Mouse (Mus musculus): ENCODE data around the gene Zfp933.
"Not testable (repeated sequence)": the region's sequence is repeated elsewhere in the genome, so short reads cannot be mapped to it uniquely, and the experiment has no call there.

Zfp933 gene

GRCm38 (mm10) chr4:147850776-147851175, 2.6 kb upstream of the Zfp933 start:
- DNase-seq (ENCODE audit: low spot score): no peak

DNA sequence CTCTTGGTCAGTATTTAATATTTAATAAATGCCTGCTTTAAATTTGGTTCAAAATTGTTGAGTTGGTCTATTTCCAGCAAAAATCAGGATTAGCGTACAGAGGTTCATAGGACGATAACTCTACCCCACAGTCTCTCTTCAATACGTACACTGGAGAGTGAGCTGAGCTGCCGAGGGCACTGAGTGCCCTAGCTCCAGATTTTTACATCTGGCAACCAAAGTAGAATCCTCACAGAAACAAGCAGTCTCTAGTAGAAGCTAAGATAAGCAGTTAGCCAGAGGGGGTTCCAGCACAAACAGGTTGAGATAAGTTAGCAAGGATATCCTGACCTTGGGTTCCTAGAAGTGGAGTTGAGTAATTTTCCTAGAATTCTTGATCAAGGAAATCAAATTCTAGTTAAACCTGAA, 422 bp upstream of the Zfp933 start:
- DNase-seq (ENCODE audit: low spot score): no peak

- no peak for DNase-seq (ENCODE audit: low spot score)
These were observed 5.3 kb downstream of the Zfp933 start for GRCm38 (mm10) chr4:147842871-147843270.

- not testable (repeated sequence) for DNase-seq (ENCODE audit: low spot score)
These were observed 8.9 kb downstream of the Zfp933 start for GRCm38 (mm10) chr4:147839282-147839681.

DNA sequence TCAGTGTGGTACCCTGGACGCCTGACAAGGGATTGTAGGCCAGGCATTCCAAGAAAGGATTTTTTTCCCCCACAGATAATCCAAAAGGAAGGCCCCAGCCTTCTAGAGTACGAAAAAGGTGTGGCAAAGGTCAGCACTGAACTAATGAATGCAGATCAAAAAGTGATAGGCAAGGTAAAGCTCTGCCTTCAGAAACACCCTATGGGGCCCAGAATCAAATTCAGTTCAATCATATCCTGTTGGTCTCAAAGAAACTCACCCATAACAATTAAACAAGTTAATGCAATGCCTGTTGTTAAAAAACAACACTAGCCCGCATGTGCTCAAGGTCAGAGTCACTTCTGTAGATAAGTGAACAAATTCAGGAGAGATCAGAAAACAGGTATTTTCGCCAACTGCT, 23.8 kb downstream of the Zfp933 start:
- DNase-seq (ENCODE audit: low spot score): no peak

DNA sequence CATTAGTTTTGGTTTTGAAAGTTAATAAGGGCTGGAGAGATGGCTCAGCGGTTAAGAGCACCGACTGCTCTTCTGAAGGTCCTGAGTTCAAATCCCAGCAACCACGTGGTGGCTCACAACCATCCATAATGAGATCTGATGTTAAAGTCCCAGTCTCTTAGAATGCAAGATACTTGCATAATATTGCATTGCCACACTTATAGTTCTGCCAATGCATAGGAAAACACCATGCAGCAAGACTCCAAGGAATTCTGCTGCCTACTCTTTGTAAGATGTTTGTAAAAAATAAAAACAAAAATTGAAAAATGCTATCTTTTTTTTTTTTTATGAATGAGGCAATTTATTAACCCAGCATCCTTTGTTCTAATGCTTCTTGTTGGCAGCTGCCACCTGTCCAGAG, 26.8 kb downstream of the Zfp933 start:
- DNase-seq (ENCODE audit: low spot score): not testable (repeated sequence)

DNA sequence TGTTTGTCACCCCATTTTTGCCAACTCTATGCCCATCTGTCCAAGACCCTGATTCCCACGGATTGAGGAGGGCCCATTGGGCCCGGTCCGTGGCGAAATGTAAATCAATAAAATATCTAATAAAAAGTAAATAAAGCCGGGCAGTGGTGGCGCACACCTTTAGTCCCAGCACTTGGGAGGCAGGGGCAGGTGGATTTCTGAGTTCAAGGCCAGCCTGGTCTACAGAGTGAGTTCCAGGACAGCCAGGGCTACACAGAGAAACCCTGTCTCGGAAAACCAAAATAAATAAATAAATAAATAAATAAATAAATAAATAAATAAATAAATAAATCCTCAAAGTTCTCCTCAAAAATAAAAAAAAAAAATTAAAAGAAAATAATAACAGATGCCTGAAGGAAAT, 28.5 kb downstream of the Zfp933 start:
- not testable (repeated sequence) for DNase-seq (ENCODE audit: low spot score)

DNA sequence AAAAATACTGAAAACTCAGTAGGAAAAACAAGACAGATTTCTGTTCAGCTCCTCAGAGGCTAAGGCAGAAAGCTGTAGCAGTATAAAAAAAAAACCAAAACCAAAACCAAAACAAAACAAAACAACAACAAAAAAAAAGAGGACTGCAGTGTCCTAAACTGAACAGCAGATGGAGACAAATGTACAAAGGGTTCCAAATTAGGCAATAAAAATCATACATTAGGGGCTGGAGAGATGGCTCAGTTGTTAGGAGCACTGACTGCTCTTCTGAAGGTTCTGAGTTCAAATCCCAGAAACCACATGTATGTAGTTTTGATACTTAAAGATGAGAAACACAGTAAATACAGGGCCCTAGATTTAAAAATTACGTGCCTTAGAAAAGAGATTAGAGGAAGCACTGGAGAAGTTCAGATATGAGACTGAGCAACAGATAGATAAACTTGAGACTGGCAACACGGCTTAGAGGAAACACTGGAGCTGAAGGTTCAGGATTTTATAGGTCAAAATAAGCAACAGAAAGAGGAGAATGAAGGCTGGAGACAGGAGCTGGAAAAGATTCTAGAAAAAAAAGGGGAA, 33.5 kb downstream of the Zfp933 start:
- no peak for DNase-seq (ENCODE audit: low spot score)

DNA sequence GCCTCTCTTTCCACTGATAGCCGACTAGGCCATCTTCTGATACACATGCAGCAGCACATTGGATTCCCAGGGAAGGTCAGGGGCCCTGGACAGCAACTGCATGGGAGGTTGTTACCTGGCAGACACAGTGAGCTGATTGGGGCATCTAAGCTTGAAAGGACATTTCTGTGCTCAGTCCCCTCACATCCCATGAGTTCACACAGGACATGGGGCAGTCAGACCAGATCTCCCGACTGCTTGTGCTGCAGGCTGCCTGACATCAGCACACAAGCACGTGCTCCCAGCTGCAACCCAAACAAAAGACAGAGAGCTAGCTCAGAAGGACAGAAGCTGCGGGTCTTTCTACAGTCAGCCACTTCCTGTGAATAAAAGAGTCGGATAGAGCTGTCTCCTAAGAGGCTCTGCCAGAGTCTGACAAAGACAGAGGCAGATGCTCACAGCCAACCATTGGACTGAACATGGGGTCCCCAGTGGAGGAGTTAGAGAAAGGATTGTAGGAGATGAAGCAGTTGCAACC, 34.9 kb downstream of the Zfp933 start:
- DNase-seq (ENCODE audit: low spot score): no peak

DNA sequence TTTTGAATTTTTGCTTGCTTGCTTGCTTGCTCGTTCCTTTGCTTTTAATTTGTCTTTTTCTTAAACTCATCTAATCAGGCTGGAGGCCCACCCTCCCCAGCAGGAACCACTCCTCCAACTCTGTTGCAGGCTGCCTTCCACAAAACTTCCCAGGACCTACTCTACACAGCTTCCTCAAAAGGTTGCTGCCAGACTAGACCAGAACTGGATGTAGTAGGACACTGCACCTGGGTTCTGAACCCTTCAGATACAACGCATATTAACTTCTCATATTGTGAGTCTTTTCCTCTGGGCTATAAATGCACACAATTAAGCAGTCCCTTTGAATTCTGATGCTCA, 38.2 kb downstream of the Zfp933 start:
- DNase-seq (ENCODE audit: low spot score): peak; percentile 6

DNA sequence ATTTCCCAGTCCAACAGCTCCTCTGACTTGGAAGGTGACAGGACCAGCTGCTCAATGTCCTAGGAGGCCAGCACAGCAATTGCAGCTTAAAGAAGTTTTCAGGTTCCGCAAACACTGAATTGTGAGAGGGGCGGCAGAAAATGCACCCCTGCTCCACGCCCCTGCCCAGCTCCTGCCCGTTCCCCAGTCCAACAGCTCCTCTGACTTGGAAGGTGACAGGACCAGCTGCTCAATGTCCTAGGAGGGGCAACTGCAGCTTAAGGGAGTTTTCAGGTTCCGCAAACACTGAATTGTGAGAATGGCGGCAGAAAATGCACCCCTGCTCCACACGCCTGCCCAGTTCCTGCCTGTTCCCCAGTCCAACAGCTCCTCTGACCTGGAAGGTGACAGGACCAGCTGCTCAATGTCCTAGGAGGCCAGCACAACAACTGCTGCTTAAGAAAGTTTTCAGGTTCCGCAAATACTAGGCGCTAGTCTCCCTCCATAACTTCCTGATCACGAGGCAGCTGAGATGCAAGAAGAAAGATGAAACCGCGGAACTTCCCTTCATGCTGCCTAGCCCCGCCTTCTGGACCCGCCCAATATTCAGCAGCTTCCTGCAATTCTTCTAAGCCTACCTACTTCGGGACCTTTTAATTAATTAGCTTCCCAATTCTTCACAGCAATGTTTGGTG, 38.7 kb downstream of the Zfp933 start, which contains the start of gene Zfp984:
Zfp984 (minus strand) TSS at position 497 of the 674 bp plus-strand sequence.
- DNase-seq (ENCODE audit: low spot score): peak; percentile 82

DNA sequence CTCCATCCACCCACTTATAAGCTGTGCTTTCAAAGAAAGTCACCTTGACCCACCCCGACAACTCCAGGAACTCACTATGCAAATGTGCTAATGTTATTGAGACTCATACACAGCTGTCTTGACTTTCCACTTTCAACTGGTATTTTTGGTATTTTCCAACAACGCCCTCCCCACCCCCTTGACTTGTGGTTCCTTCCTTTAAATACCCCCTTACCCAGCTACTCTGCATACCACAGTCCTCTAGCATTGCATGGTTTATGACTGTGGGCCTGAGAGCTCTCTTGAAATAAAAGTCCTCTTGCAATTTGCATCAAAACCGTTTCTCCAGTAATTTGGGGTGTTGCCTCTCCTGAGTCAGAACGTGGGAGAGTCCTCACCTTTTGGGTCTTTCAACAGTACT, 39.7 kb downstream of the Zfp933 start:
- DNase-seq (ENCODE audit: low spot score): not testable (repeated sequence)

GRCm38 (mm10) chr4:147795308-147795707, 52.9 kb downstream of the Zfp933 start:
- DNase-seq (ENCODE audit: low spot score): not testable (repeated sequence)

DNA sequence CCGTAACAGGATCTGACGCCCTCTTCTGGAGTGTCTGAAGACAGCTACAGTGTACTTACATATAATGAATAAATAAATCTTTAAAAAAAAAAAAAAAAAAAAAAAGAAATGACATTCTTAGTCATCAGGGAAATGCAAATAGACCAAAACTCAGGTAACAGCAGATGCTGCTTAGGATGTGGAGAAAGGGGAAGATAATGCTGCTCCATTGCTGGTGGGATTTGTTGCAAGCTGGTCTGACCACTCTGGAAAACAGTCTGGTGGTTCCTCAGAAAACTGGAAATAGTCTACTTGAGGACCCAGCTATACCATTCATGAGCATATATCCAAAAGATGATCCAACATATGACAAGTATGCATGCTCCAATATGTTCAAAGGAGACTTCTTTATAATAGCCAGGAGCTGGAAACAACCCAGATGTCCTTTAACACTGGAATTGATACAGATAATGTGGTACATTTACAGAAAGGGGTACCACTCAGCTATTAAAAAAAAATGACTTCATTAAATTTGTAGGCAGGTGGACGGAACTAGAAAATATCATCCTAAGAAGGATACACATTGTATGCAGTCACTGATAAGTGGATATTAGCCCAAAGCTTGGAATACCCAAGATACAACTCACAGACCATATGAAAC, 54.0 kb downstream of the Zfp933 start:
- not testable (repeated sequence) for DNase-seq (ENCODE audit: low spot score)

- not testable (repeated sequence) for DNase-seq (ENCODE audit: low spot score)
These were observed 54.7 kb downstream of the Zfp933 start for GRCm38 (mm10) chr4:147793390-147793916.

DNA sequence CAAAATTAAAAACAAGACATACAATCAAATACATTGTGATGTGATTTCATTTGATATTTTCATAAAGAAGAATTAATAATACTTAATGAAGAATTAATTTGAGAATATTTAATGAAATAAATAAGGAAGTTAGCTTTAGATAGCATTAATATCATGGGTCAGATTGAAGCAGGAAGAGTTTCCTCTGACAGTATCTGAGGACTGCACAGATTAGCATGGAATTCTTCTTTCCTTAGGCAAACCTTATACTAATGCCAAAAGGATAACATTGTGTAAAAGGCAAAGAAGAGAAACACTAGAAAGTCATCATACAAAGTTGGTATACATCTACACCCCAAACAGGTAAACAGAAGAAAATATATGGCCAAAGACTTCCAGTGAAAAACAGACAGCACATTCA, 56.4 kb downstream of the Zfp933 start:
- DNase-seq (ENCODE audit: low spot score): not testable (repeated sequence)
